Mouse (Mus musculus): Measurements from ENCODE around the gene Creb5.

Gene Creb5

DNA sequence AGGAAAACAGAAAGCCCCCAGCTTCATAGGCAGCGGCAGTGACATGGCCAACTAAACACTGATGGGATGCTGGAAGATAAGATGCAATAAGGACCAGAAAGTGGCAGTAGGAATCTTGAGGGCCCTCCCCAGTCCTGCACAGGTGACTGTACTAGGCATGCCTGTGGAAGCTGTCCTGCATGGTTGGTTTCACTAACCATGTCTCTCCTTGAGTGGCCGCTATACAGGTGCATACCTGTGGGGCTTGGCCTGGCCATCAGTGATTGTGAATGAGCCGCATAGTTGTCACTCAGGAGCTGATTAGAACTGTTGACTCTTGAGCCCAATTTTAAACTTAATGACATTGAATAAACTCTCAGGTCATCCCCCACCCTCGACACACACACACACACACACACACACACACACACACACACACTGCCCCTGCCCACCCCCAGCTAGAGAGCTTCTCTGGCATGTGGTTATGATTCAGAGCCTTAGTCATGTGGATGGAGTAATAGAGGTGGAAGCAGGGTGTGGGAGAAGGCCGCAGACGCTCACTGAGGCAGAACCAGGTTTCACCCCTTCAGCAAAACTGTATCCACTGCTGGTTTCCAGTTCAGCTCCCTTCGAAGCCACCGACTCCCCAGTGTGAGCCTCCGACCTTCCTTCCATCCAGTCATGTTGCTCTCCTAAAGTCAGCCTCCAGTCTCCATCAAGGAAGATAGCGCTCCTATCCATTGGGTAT, 419.7 kb downstream of the Creb5 start:
- CTCF ChIA-PET, result no interaction called here
- POLR2A ChIA-PET, result no interaction called here

- ChIA-PET POLR2A (interaction anchor here in 1 of 4 experiments (0.7 kb wide), 1 partner anchor 36 kb away, joined by 3 read pairs; no protein-coding TSS in a partner anchor), CTCF (no interaction called here)
These were observed 420.7 kb downstream of the Creb5 start for GRCm38 (mm10) chr6:53707795-53708194.

- ChIA-PET CTCF (no interaction called here), POLR2A (no interaction called here)
These were observed 422.8 kb downstream of the Creb5 start for GRCm38 (mm10) chr6:53709694-53710442.

DNA sequence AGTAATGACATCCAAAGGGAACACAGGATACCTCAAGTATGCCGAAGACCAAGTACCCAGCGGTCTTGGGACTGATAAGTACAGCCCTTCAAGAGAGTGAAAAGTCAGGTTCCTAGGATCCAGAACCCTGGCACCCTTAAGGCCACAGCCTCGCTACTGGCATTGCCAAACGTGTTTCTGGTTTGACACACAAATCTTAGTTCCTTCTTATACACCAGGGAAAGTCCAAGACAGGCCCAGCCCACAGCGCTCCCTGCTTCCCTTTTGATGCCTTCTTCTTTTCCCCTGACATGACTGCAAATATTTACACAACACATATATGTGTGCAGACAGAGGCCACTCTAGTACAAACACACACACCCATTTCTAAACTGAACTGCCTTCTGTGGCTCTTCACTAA, 423.5 kb downstream of the Creb5 start:
- ChIA-PET CTCF (no interaction called here), POLR2A (no interaction called here)

GRCm38 (mm10) chr6:53713152-53713551, 426.1 kb downstream of the Creb5 start:
- ChIA-PET POLR2A (interaction anchor here in 1 of 4 experiments (0.7 kb wide), 1 partner anchor 19 kb away, joined by 4 read pairs; no protein-coding TSS in a partner anchor), CTCF (interaction anchor here in 1 of 4 experiments (0.6 to 0.7 kb wide), 2 partner anchors 291 to 596 kb away, joined by 3 read pairs; no protein-coding TSS in a partner anchor)

GRCm38 (mm10) chr6:53714908-53715321, 427.8 kb downstream of the Creb5 start:
- ChIA-PET POLR2A (no interaction called here), CTCF (interaction anchor here in 1 of 4 experiments (0.7 kb wide), 1 partner anchor 103 kb away, joined by 7 read pairs; no protein-coding TSS in a partner anchor)

DNA sequence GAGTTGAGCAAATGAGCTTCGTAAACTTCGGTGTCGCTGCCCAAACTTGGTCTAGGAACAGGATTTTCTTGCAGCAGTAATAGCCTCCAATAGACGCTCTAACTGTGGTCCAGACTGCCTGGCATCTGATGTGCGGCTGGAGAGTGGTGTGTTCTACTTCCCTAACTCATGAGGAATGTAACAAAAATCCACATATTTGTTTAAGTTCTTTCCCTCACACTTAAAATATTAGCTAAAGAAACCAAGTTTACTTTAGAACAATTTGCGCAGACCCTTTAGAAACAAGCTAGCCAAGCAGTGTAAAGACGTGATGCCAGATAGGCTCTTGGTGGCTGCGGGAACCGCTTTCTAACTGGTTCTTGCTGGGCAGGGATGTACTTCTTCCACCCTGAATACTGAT, 428.9 kb downstream of the Creb5 start:
- POLR2A ChIA-PET, result no interaction called here
- CTCF ChIA-PET, result no interaction called here

GRCm38 (mm10) chr6:53720009-53720408, 432.9 kb downstream of the Creb5 start:
- ChIA-PET POLR2A (interaction anchor here in 1 of 4 experiments (0.6 kb wide), 1 partner anchor 30 kb away, joined by 4 read pairs; no protein-coding TSS in a partner anchor), CTCF (interaction anchor here in 1 of 4 experiments (0.6 to 0.7 kb wide), 2 partner anchors 34 to 230 kb away, joined by 3 to 8 read pairs; no protein-coding TSS in a partner anchor)

GRCm38 (mm10) chr6:53721595-53721994, 434.5 kb downstream of the Creb5 start:
- ChIA-PET CTCF (no interaction called here), POLR2A (no interaction called here)

- ChIA-PET POLR2A (no interaction called here), CTCF (no interaction called here)
These were observed 435.6 kb downstream of the Creb5 start for GRCm38 (mm10) chr6:53722694-53723093.

- ChIA-PET POLR2A (no interaction called here), CTCF (interaction anchor here in 1 of 4 experiments (0.7 kb wide), 1 partner anchor 27 kb away, joined by 8 read pairs; no protein-coding TSS in a partner anchor)
These were observed 443.4 kb downstream of the Creb5 start for GRCm38 (mm10) chr6:53730487-53730886.

DNA sequence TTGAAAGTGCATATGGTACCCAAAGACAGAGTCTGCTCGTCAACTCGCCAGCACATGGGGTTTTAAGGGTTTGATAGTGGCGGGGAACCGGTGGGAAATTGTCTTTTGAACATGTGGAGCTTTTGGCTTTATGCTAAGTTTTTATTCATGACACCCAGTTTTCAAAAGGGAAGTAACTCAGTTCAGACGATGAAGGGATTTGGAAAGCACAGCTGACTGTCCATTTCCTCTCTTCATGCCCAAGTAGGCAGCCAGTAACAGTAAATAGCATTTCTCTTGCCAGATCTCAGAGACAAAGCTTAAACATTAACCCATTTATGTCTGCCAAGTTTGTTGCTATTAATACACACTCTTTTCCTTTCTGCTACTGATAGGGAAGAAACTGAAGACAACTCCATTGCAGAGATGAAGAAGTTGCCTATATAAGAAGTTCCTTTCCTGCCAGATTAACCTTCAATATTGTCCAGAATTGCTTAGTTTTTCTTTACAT, 444.0 kb downstream of the Creb5 start:
- ChIA-PET POLR2A (no interaction called here), CTCF (interaction anchor here in 1 of 4 experiments (0.7 kb wide), 1 partner anchor 28 kb away, joined by 8 read pairs; no protein-coding TSS in a partner anchor)

DNA sequence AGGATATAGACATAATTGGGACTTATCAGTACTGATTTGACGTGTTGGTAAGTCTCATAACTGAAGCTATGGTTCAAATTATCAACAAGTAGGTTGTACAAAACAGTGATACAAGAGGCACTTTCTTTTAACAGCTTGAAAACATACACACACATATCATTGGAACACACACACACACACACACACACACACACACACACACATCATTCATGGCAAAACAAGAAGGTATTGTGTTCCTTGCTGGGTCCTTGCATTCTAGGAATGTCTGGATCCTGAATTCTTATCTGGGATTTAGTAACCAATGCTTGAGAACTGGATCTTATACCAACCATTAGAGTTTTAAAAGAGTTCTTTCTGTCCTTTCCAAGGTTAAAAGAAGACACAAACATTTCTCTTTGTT, 446.5 kb downstream of the Creb5 start:
- ChIA-PET CTCF (interaction anchor here in 1 of 4 experiments (0.7 kb wide), 1 partner anchor 1990 kb away, joined by 4 read pairs; no protein-coding TSS in a partner anchor), POLR2A (interaction anchor here in 1 of 4 experiments (0.7 kb wide), 1 partner anchor 640 kb away, joined by 3 read pairs; no protein-coding TSS in a partner anchor)

DNA sequence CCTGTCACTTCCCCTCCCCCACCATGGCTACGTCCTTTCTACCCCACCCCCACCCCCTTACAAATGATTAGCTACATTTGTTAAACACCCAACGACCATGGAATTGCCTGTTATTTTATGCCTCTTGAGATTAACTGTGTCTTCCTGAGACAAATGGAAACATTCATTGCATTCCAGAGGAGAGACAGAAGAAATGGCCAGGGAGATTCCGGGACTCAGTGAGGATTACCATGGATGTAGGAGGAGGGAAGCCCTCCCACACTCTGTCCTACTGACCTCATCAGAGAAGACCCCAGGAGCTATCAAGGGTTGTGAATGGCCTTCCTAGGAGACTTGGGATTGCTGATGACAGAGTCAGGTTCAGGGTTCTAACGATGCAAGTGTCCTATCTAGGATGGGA, 446.9 kb downstream of the Creb5 start:
- POLR2A ChIA-PET, result interaction anchor here in 1 of 4 experiments (0.7 kb wide), 1 partner anchor 639 kb away, joined by 3 read pairs; no protein-coding TSS in a partner anchor

DNA sequence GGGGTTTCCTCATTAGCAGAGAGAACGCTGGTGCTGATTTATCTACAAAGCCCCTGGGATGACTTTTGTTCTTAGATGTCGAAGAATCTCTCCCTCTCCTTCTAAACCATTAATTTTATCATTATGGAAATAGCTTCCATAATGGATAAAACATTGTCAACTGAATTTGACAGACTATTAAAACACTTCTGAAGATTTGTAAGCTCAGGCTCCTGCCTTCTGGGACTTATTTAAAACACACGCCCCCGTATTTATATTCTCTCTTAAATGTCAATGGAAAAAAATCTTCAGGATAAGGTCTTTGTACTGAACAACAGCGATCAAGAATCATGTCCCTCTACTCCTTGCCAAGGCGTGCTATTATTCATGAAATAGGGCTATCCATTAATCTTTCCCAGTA, 448.6 kb downstream of the Creb5 start:
- POLR2A ChIA-PET, result no interaction called here
- CTCF ChIA-PET, result interaction anchor here in 1 of 4 experiments (0.8 kb wide), 1 partner anchor 12 kb away, joined by 3 read pairs; no protein-coding TSS in a partner anchor

More for the DNA sequence above, 446.9 kb downstream of the Creb5 start:
- CTCF ChIA-PET, result no interaction called here

DNA sequence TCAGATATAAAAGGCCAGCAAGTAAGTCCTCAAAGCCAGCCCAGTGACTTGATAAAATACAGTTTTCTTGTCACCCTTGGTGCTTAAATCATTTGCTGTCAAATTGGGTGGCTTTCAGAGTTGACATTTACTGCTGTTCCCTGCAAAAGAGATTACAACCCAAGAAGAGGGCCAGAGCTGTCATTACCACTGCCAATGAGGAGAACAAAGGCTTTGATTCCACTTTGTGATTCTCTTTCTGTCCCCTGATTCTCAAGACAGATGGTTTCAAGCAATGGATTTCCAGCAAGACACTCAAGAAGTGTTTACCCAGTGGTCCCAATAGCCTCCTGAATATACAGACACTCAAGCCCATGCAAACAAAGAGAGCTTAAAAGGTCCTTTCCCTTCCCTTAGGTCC, 451.1 kb downstream of the Creb5 start:
- CTCF ChIA-PET, result no interaction called here

DNA sequence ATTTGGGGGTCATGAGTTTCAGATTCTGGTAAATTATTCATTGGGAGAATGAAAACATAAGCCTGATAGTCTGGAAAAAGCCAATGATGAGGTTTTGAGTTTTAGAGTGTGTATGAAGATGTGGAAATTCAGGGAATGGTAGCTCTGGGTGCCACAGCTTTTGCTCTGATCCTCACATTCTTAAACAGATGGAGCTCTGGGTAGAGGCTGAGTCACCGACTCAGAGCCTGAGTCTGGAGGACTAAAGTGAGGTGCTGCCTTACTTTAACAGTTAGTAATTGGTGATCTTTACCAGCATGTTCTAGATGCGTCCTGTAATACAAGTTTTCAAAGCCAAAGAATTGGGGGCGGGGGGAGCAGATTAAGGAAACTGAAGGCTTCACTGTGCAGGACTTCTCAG, 454.2 kb downstream of the Creb5 start:
- CTCF ChIA-PET, result no interaction called here
- POLR2A ChIA-PET, result no interaction called here

More for the DNA sequence above, 451.1 kb downstream of the Creb5 start:
- POLR2A ChIA-PET, result no interaction called here
